In genomic region chr8:119776668-119777245, GRCm38 (mm10) we compare ENCODE assay signal across 12 mouse cellular contexts. TPM values are rescaled to one million over a fixed set of nuclear protein-coding genes. Genes with fewer than 3 reads are reported as not detected.
DNase-seq lines count a peak whose midpoint lies in the region; ATAC-seq lines count a peak whose summit lies in the region.
"Had no signal": no experiment of that assay in that cellular context is flagged by ENCODE, and none has a peak within 500 bp of the region (broad histone marks: within the 10 kb centered on the region; RNA-seq: fewer than 3 reads in every experiment).

No protein-coding gene starts in this region.

- no peaks in the 10 kb centered on the region for H3K27me3 ChIP-seq in neural tube, embryonic 13.5 days

- no peaks in the 10 kb centered on the region for H3K9me3 ChIP-seq in neural tube, embryonic 13.5 days
- H3K9me3 ChIP-seq: liver, embryonic 15.5 days had no signal

- H3K4me1 ChIP-seq in neural tube, embryonic 13.5 days (replicated peaks) = peaks cover 23% of the 10 kb centered on the region

- H3K4me2 ChIP-seq in neural tube, embryonic 13.5 days = peak overlapping the region; percentile 73

- DNase-seq in adrenal gland, postnatal 10 days = peak; percentile 49
- no peak for DNase-seq in adrenal gland, postnatal 4 days (ENCODE audit: low spot score in 2 of 2)
- DNase-seq in kidney, adult 11 months = peak; percentile 22
- no peak for DNase-seq in kidney, adult 8-10 months
- DNase-seq in neural tube, embryonic 10.5 days (ENCODE audit: extremely low spot score, low spot score) = no peak
- no peak for DNase-seq in spleen, adult 18-20 months
- DNase-seq in thymus, postnatal 36 days = no peak
- DNase-seq: cerebellum, adult 11-12 months; right cerebral cortex, postnatal 4 days had no signal

- WGBS in neural tube, embryonic 13.5 days = 89% methylated on average over 7 of the region's 7 CpGs

- no peak for ATAC-seq in neural tube, embryonic 13.5 days (ENCODE audit: low read depth)
- ATAC-seq: forebrain, embryonic 14.5 days had no signal

- no peak overlapping the region for H3K27ac ChIP-seq in neural tube, embryonic 13.5 days (replicated peaks)

- H3K4me3 ChIP-seq in neural tube, embryonic 13.5 days = no peak overlapping the region

- H3K36me3 ChIP-seq in neural tube, embryonic 13.5 days = peaks cover 9% of the 10 kb centered on the region
- H3K36me3 ChIP-seq: liver, embryonic 15.5 days had no signal

- 0 out of 2 replicates have a peak overlapping the region, but pooled peaks have one; percentile 83 for H3K9ac ChIP-seq in neural tube, embryonic 13.5 days

RNA-seq across cellular contexts. Expression of gene Tldc1, which starts 1.5 kb away (rescaled TPM):
- total RNA-seq in adrenal gland, postnatal 10 days (2021) = 10 to 100 TPM in 1 of 2 experiments, 1 to 10 TPM in 1; 8.7 to 12.0 TPM
- 10 to 100 TPM; 16.7 to 17.3 TPM for total RNA-seq in adrenal gland, postnatal 4 days (2021)
- polyA plus RNA-seq in neural tube, embryonic 13.5 days (2015; fragmentation: Nextera tagmentation; extraction: Ambion mirVana) = 9.8 and 14.6 TPM in 2 replicates

Comparison
In these comparisons a context has a peak if more than half of its experiments do, and no peak if none do; other contexts are left out.
1. DNase-seq: peak in adrenal gland, postnatal 10 days (single experiment) and kidney, adult 11 months (single experiment); none in adrenal gland, postnatal 4 days (0 of 2), kidney, adult 8-10 months (0 of 2), neural tube, embryonic 10.5 days (single experiment), spleen, adult 18-20 months (0 of 2) and thymus, postnatal 36 days (0 of 2).